Mouse (Mus musculus) c-Kit-negative CD71-positive TER-119-positive erythroid progenitor cells, embryonic 14.5 days (primary cell): ENCODE data around the gene Pde4d.
"Not testable (repeated sequence)": the region's sequence is repeated elsewhere in the genome, so short reads cannot be mapped to it uniquely, and the experiment has no call there.

Experiments
- DNase-seq: peaks from one replicate; pipeline ENCODE4 v3.0.0-alpha.2; 2013; ENCODE audit warnings: low read depth, low spot score

Gene Pde4d

GRCm38 (mm10) chr13:108692883-108693550 lies 243.3 kb downstream of the Pde4d start:
- no peak for DNase-seq

GRCm38 (mm10) chr13:108705441-108705840 lies 255.7 kb downstream of the Pde4d start:
- no peak for DNase-seq

GRCm38 (mm10) chr13:108714032-108714431 lies 264.3 kb downstream of the Pde4d start:
- DNase-seq, result no peak

GRCm38 (mm10) chr13:108715029-108715428 lies 265.3 kb downstream of the Pde4d start:
- no peak for DNase-seq

GRCm38 (mm10) chr13:108722234-108722633 lies 272.5 kb downstream of the Pde4d start:
- DNase-seq, result no peak

GRCm38 (mm10) chr13:108734356-108734755 lies 284.6 kb downstream of the Pde4d start:
- DNase-seq, result not testable (repeated sequence)

- DNase-seq, result no peak
Observed at GRCm38 (mm10) chr13:108751155-108751840, 301.6 kb downstream of the Pde4d start.

- no peak for DNase-seq
Observed at GRCm38 (mm10) chr13:108757477-108757876, 307.7 kb downstream of the Pde4d start.

- no peak for DNase-seq
Observed at GRCm38 (mm10) chr13:108758331-108758730, 308.6 kb downstream of the Pde4d start.

- DNase-seq, result no peak
Observed at GRCm38 (mm10) chr13:108759140-108759539, 309.4 kb downstream of the Pde4d start.

- no peak for DNase-seq
Observed at GRCm38 (mm10) chr13:108763295-108763694, 313.5 kb downstream of the Pde4d start.

- DNase-seq, result no peak
Observed at GRCm38 (mm10) chr13:108766020-108766727, 316.4 kb downstream of the Pde4d start.

GRCm38 (mm10) chr13:108769465-108770056 lies 319.8 kb downstream of the Pde4d start:
- DNase-seq, result no peak

GRCm38 (mm10) chr13:108772386-108772785 lies 322.6 kb downstream of the Pde4d start:
- no peak for DNase-seq

- DNase-seq, result no peak
Observed at GRCm38 (mm10) chr13:108774981-108775380, 325.2 kb downstream of the Pde4d start.

- DNase-seq, result no peak
Observed at GRCm38 (mm10) chr13:108775882-108776281, 326.1 kb downstream of the Pde4d start.

- DNase-seq, result not testable (repeated sequence)
Observed at GRCm38 (mm10) chr13:108797620-108798019, 347.9 kb downstream of the Pde4d start.

- no peak for DNase-seq
Observed at GRCm38 (mm10) chr13:108809191-108809590, 359.4 kb downstream of the Pde4d start.

GRCm38 (mm10) chr13:108812956-108813355 lies 363.2 kb downstream of the Pde4d start:
- DNase-seq, result no peak

- no peak for DNase-seq
Observed at GRCm38 (mm10) chr13:108819846-108820408, 370.2 kb downstream of the Pde4d start.

GRCm38 (mm10) chr13:108820487-108820886 lies 370.7 kb downstream of the Pde4d start:
- DNase-seq, result no peak

- DNase-seq, result no peak
Observed at GRCm38 (mm10) chr13:108821270-108821669, 371.5 kb downstream of the Pde4d start.
